Mouse (Mus musculus) inflammation-experienced regulatory T-cells, adult 6 months (primary cell): Measurements from ENCODE around the gene Map7. TPM values are rescaled to one million over a fixed set of nuclear protein-coding genes. Genes with fewer than 3 reads are reported as not detected.

Experiments used
- ATAC-seq: one replicate; pipeline ENCODE4 v1.8.0; 2017
- polyA plus RNA-seq, 3 experiments: library from polyadenylated mRNA; unstranded; fragments of 100-300 nt; shearing (Covaris generic); gene quantifications; one replicate each; pipeline ENCODE4 v1.2.1; 2017

Map7 gene
- polyA plus RNA-seq, 3 experiments from 2014 or later: 2.0 to 6.1 (median 5.4) TPM

GRCm38 (mm10) chr10:20295961-20296360 lies 147.7 kb downstream of the Map7 start:
- no peak for ATAC-seq

DNA sequence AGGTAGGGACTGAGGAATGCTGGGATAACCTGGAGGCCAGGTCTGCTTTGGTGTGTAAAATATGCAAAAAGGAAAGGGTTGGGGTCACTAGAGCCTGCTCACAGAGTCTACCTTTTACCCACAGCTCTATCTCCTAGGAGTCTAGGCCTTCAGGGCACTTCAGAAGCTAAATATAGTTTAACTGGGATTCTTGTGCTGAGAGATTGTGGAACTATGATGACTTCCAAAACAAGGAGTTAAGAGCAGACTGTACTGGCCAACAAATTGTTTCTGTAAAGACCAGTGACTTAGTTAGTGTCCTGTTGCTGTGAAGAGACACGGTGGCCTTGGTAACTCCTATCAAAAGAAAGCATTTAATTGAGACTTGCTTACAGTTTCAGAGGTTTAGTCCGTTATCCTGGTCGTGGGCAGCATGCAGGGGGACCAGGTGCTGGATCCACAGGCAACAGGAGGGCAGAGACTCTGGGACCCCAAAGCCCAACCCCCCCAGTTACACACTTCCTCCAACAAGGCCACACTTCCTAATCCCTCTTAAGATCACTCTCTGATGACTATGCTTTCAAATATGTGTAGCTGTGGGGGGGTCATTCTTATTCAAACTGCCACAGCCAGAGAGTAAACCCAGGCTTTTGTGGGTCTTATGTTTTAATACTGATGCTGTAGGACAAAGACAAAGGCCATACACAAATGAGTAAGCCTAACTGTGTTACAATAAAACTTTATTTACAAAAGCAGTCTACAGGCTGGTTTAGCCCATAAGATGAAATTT lies 150.1 kb downstream of the Map7 start:
- no peak for ATAC-seq

GRCm38 (mm10) chr10:20299114-20299513 lies 150.8 kb downstream of the Map7 start:
- ATAC-seq: no peak

GRCm38 (mm10) chr10:20310969-20311769 lies 162.9 kb downstream of the Map7 start:
- ATAC-seq: no peak

DNA sequence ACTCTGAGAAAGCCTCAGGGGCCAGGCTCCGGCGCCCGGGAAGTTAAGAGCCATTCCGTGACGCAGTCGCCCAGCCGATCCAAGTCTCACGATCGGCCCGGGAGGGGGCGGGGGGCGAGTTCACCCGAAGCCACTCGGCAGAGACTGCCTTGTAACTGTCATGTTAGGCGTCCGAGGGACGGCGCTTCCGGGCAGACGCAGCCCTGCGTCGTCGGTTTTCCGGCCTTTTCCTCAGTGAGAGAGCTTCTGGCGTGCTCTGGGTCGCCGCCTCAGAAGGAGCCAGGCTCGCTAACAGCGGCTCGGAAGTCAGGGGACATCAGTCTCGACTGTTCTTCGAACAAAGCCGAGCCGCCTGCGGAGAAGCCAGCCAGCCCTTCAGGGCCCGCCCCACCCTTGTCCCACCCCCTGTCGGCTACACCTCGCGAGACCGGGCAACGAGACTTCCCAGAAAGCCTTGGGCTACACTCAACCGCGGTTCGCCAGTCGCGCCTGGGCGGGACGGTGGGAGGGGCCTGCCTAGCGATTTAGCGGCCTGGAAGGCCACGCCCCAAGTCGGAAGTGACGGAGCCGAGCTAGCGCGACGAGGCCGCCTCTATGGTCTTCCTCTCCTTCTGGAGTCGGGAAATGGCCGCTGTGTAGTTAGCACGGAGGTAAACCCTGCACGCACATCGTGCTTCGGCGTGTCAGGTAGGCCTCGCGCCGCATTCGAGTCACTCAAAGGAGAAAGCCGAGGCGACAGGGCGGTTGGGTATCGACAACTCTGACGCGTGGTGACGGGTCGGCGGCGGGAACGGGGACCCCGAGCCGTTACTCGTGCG lies 163.9 kb downstream of the Map7 start, which contains the start of gene Bclaf1:
Gene Bclaf1 (plus strand): TSS at position 552 of the 818 bp plus-strand sequence.
- peak; percentile 78 for ATAC-seq

- ATAC-seq: peak; percentile 57
These were observed 164.5 kb downstream of the Map7 start for GRCm38 (mm10) chr10:20312736-20313301.

GRCm38 (mm10) chr10:20313447-20313846 lies 165.2 kb downstream of the Map7 start:
- no peak for ATAC-seq

DNA sequence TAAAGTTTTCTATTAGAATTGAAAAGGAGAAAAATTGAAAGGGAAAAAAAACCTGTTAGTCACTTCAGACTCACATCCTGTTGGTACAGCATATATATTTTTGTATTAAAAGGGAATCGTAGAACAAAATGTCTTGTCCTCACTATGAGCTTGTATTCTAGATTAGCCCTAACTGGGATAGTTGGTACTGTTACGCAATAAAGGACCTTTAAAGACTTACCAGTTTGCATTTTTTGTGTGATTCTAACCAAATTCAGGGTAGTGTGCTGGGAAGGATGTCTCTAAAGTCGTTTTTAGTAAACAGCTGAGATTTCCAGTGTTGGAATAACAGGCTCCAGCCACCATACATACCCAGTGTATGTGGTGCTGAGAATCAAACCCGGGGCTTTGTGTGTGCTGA lies 165.7 kb downstream of the Map7 start:
- no peak for ATAC-seq

- ATAC-seq: no peak
These were observed 166.5 kb downstream of the Map7 start for GRCm38 (mm10) chr10:20314797-20315196.

DNA sequence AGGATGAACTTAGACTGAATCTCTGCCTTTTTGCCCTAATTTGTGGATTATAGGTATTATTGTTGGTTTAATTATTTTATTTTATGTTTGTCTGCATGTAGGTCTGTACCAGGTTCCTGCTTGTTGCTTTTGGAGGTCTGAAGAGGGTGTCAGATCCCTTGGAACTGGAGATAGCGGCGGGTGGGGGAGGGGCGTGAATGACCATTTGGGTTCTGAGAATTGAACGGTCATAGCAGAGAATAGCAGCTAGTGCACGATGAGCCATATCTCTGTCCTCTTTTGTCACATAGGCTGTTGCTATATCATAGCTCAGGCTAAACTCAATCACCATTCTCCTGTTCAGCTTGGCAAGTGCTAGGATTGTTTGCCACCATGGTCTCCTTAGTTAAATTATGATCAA lies 169.2 kb downstream of the Map7 start:
- no peak for ATAC-seq

DNA sequence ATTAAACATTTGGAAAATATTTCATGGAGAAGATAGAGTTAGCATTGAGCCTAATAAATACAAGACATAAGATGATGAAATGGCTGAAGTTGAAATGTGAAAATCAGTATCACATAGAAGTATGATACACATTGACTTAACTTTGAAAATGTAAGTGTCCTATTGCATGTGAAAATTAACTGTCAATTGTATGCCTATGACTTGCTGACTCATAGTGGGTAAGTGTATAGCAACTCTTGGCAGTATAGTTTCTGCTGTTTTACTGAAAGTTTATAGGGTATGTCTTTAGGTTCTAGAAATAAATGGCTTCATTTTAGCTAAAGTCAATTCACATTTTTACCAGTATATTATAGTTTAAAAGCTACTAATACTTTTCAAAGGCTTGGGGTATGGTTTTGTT lies 178.0 kb downstream of the Map7 start:
- no peak for ATAC-seq

Other genes starting within 250 kb of the Map7 start
- 10 to 100 TPM in 1 of 3 experiments, 1 to 10 TPM in 2; 1.6 to 12.6 (median 5.8) TPM for gene Pex7, start 240.8 kb upstream of the Map7 start, polyA plus RNA-seq
- gene Map3k5, start 214.0 kb upstream of the Map7 start, polyA plus RNA-seq: 10 to 100 TPM in 2 of 3 experiments, 1 to 10 TPM in 1; 9.3 to 14.3 (median 13.8) TPM
- gene Bclaf1, start 164.0 kb downstream of the Map7 start, polyA plus RNA-seq: 100 to 1,000 TPM; 132 to 233 (median 189) TPM
- 1 to 10 TPM in 1 of 3 experiments, under 1 TPM in 2; 0.54 to 2.6 (median 0.98) TPM for gene Mtfr2, start 199.3 kb downstream of the Map7 start, polyA plus RNA-seq